Mouse (Mus musculus) erythroblast, embryonic 14.5 days (primary cell): ENCODE data around the gene Map3k9. TPM values are rescaled to one million over a fixed set of nuclear protein-coding genes. Genes with fewer than 3 reads are reported as not detected.

ENCODE experiments used
- H3K27me3 ChIP-seq: 2 replicates; pipeline ENCODE4 v1.6.1; 2012; ENCODE audit warnings: inconsistent platforms; ENCODE audit not compliant: control insufficient read depth
- H3K36me3 ChIP-seq: 2 replicates; pipeline ENCODE4 v1.6.1; 2012; ENCODE audit warnings: mild to moderate bottlenecking, inconsistent platforms; ENCODE audit not compliant: control insufficient read depth
- H3K4me1 ChIP-seq: 2 replicates; pipeline ENCODE4 v1.6.1; 2012; ENCODE audit warnings: inconsistent platforms; ENCODE audit not compliant: control insufficient read depth
- H3K4me3 ChIP-seq: replicated peaks from 2 replicates; pipeline ENCODE3; 2012; ENCODE audit warnings: moderate library complexity, mild to moderate bottlenecking, inconsistent platforms
- H3K9me3 ChIP-seq: 2 replicates; pipeline ENCODE4 v1.6.1; 2012; ENCODE audit warnings: low read length, inconsistent platforms, mixed read lengths; ENCODE audit not compliant: control insufficient read depth
- GATA1 ChIP-seq: IDR thresholded peaks from 2 replicates; pipeline ENCODE4 v1.6.1; 2012; ENCODE audit warnings: low read length, inconsistent platforms, mixed read lengths
- TAL1 ChIP-seq: IDR thresholded peaks from 3 replicates; pipeline ENCODE4 v1.6.1; 2012; ENCODE audit warnings: low read length, inconsistent platforms, mixed read lengths
- polyA plus RNA-seq: library from polyadenylated mRNA; stranded (reverse); fragments of >175 nt; gene quantifications from 2 replicates; pipeline ENCODE4 v1.2.3, GENCODE M21; 2012

Map3k9 gene
- polyA plus RNA-seq, 1 experiment, result not detected

- Histone ChIP-seq H3K4me3 (no peak overlapping the region), H3K27me3 (no peaks in the 10 kb centered on the region), H3K9me3 (no peaks in the 10 kb centered on the region), H3K4me1 (no peaks in the 10 kb centered on the region), H3K36me3 (no peaks in the 10 kb centered on the region)
- TF ChIP-seq TAL1 (no peak), GATA1 (no peak)
These were observed 11.7 kb upstream of the Map3k9 start for GRCm38 (mm10) chr12:81792511-81793218.

- Histone ChIP-seq H3K9me3 (no peaks in the 10 kb centered on the region), H3K4me1 (no peaks in the 10 kb centered on the region), H3K4me3 (no peak overlapping the region), H3K36me3 (no peaks in the 10 kb centered on the region), H3K27me3 (peaks cover 9% of the 10 kb centered on the region; the same call in 1 of the 2 replicates)
- TF ChIP-seq TAL1 (no peak), GATA1 (no peak)
These were observed 8.5 kb upstream of the Map3k9 start for GRCm38 (mm10) chr12:81789499-81789898.

- no peak overlapping the region for H3K4me3 ChIP-seq
- peaks cover 11% of the 10 kb centered on the region for H3K27me3 ChIP-seq
- TF ChIP-seq TAL1, result no peak
- no peak for TF ChIP-seq GATA1
- H3K36me3 ChIP-seq, result no peaks in the 10 kb centered on the region
- H3K4me1 ChIP-seq, result no peaks in the 10 kb centered on the region
- H3K9me3 ChIP-seq, result no peaks in the 10 kb centered on the region
These were observed 7.7 kb upstream of the Map3k9 start for GRCm38 (mm10) chr12:81788672-81789084.

- no peaks in the 10 kb centered on the region for H3K36me3 ChIP-seq
- no peaks in the 10 kb centered on the region for H3K9me3 ChIP-seq
- no peaks in the 10 kb centered on the region for H3K4me1 ChIP-seq
- peaks cover 20% of the 10 kb centered on the region for H3K27me3 ChIP-seq
- TF ChIP-seq GATA1 (no peak), TAL1 (no peak)
- no peak overlapping the region for H3K4me3 ChIP-seq
These were observed 6.3 kb upstream of the Map3k9 start for GRCm38 (mm10) chr12:81787262-81787661.

GRCm38 (mm10) chr12:81783301-81783700 lies 2.3 kb upstream of the Map3k9 start:
- TF ChIP-seq TAL1, result no peak
- Histone ChIP-seq H3K4me1 (peaks cover 11% of the 10 kb centered on the region), H3K9me3 (peaks cover 2% of the 10 kb centered on the region; the same call in 1 of the 2 replicates), H3K36me3 (no peaks in the 10 kb centered on the region), H3K4me3 (no peak overlapping the region), H3K27me3 (peaks cover 59% of the 10 kb centered on the region)

GRCm38 (mm10) chr12:81782606-81783005 lies 1.6 kb upstream of the Map3k9 start:
- Histone ChIP-seq H3K36me3 (no peaks in the 10 kb centered on the region), H3K4me1 (peaks cover 11% of the 10 kb centered on the region), H3K4me3 (no peak overlapping the region), H3K27me3 (peaks cover 65% of the 10 kb centered on the region), H3K9me3 (peaks cover 2% of the 10 kb centered on the region; the same call in 1 of the 2 replicates)
- TF ChIP-seq TAL1 (no peak), GATA1 (no peak)

GRCm38 (mm10) chr12:81780271-81781093 lies 493 bp downstream of the Map3k9 start:
- H3K36me3 ChIP-seq, result no peaks in the 10 kb centered on the region
- peak overlapping the region; percentile 52 for H3K4me3 ChIP-seq
- peaks cover 2% of the 10 kb centered on the region; the same call in 1 of the 2 replicates for H3K9me3 ChIP-seq
- H3K27me3 ChIP-seq, result peaks cover 66% of the 10 kb centered on the region
- peaks cover 11% of the 10 kb centered on the region for H3K4me1 ChIP-seq
- TF ChIP-seq TAL1 (no peak), GATA1 (no peak)

GRCm38 (mm10) chr12:81779831-81780230 lies 1.1 kb downstream of the Map3k9 start:
- H3K4me3 ChIP-seq, result no peak overlapping the region
- peaks cover 2% of the 10 kb centered on the region; the same call in 1 of the 2 replicates for H3K9me3 ChIP-seq
- no peaks in the 10 kb centered on the region for H3K36me3 ChIP-seq
- H3K27me3 ChIP-seq, result peaks cover 62% of the 10 kb centered on the region
- TF ChIP-seq GATA1, result no peak
- no peak for TF ChIP-seq TAL1
- H3K4me1 ChIP-seq, result peaks cover 11% of the 10 kb centered on the region

GRCm38 (mm10) chr12:81776191-81776590 lies 4.8 kb downstream of the Map3k9 start:
- no peak for TF ChIP-seq TAL1
- no peak for TF ChIP-seq GATA1
- no peaks in the 10 kb centered on the region for H3K36me3 ChIP-seq
- no peak overlapping the region for H3K4me3 ChIP-seq

More at GRCm38 (mm10) chr12:81776191-81776590, 4.8 kb downstream of the Map3k9 start:
- Histone ChIP-seq H3K9me3 (peaks cover 2% of the 10 kb centered on the region; the same call in 1 of the 2 replicates), H3K4me1 (peaks cover 6% of the 10 kb centered on the region), H3K27me3 (peaks cover 38% of the 10 kb centered on the region)
